Comparison of ENCODE assay signal across 14 mouse cellular contexts in the genomic region with DNA sequence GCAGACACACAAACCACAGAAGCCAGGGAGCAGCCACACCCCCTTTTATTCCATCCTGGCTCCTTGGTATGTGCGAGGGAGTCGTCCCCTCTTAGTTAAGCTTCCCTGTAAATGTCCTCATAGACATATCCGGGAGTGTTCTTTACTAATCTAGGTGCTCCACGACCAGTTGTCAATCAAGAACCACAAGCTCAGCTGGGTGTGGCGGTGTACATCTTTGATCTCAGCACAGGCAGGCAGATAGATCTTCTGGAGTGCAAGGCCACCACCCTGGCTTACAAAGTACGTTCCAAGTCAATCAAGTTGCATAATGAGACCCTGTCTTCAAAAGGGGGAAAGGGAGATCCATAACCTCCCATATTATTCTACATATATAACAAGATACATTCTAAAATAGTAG. TPM values are rescaled to one million over a fixed set of nuclear protein-coding genes. Genes with fewer than 3 reads are reported as not detected.
"Had no signal": no experiment of that assay in that cellular context is flagged by ENCODE, and none has a peak within 500 bp of the region (broad histone marks: within the 10 kb centered on the region; RNA-seq: fewer than 3 reads in every experiment).

No protein-coding gene starts in this region.

- H3K4me3 ChIP-seq: limb, embryonic 15.5 days; lung, embryonic 15.5 days; midbrain, embryonic 13.5 days; stomach, embryonic 15.5 days had no signal

- H3K9ac ChIP-seq: limb, embryonic 15.5 days; lung, embryonic 15.5 days; midbrain, embryonic 13.5 days; stomach, embryonic 15.5 days had no signal

- H3K27me3 ChIP-seq: limb, embryonic 15.5 days; lung, embryonic 15.5 days; midbrain, embryonic 13.5 days; stomach, embryonic 15.5 days had no signal

- H3K9me3 ChIP-seq: limb, embryonic 15.5 days; lung, embryonic 15.5 days; midbrain, embryonic 13.5 days; stomach, embryonic 15.5 days had no signal

- H3K36me3 ChIP-seq: limb, embryonic 15.5 days; lung, embryonic 15.5 days; midbrain, embryonic 13.5 days; stomach, embryonic 15.5 days had no signal

- H3K4me2 ChIP-seq: limb, embryonic 15.5 days; lung, embryonic 15.5 days; midbrain, embryonic 13.5 days; stomach, embryonic 15.5 days had no signal

- ATAC-seq: midbrain, embryonic 13.5 days had no signal

- DNase-seq: kidney, adult 2 months; kidney, postnatal 25 days; layer of hippocampus, adult 9-11 months; layer of hippocampus, postnatal 36 days; lung, postnatal 14 days; thymus, adult 2 months; thymus, postnatal 4 days had no signal

- H3K27ac ChIP-seq: limb, embryonic 15.5 days; lung, embryonic 15.5 days; midbrain, embryonic 13.5 days; stomach, embryonic 15.5 days had no signal

RNA-seq across cellular contexts. Expression of a gene that starts 2.4 kb away (rescaled TPM):
- total RNA-seq: layer of hippocampus, postnatal 36 days; left cerebral cortex, adult 8-10 months; left cerebral cortex, postnatal 25 days; midbrain, postnatal 0 days had no signal
